Mouse (Mus musculus) midbrain, embryonic 14.5 days (tissue): ENCODE measurements around the gene Polh. TPM values are rescaled to one million over a fixed set of nuclear protein-coding genes. Genes with fewer than 3 reads are reported as not detected.

Source experiments
- ATAC-seq: fragments of 200-750 bp; cut with Nextera tagmentation; 2 replicates; pipeline ENCODE4 v1.8.0; 2017; ENCODE audit warnings: moderate number of reproducible peaks, moderate library complexity; ENCODE audit not compliant: low FRiP score, low TSS enrichment
- DNase-seq: peaks from one replicate; pipeline ENCODE4 v3.0.0-alpha.2; 2015
- H3K27ac ChIP-seq: fragments of 300-500 bp; sonication (generic); replicated peaks from 2 replicates; pipeline ENCODE4 v1.5.1; 2014; ENCODE audit warnings: mild to moderate bottlenecking, low read depth, low read length, moderate library complexity
- H3K27me3 ChIP-seq: fragments of 300-500 bp; sonication (generic); 2 replicates; pipeline ENCODE4 v1.6.1; 2014; ENCODE audit warnings: low read length, control low read depth, mixed read lengths; ENCODE audit not compliant: control insufficient read depth, insufficient read depth
- H3K36me3 ChIP-seq: fragments of 300-500 bp; sonication (generic); 2 replicates; pipeline ENCODE4 v1.6.1; 2014; ENCODE audit warnings: low read length, control low read depth; ENCODE audit not compliant: control insufficient read depth, insufficient read depth
- H3K4me1 ChIP-seq: fragments of 300-500 bp; sonication (generic); 2 replicates; pipeline ENCODE4 v1.6.1; 2014; ENCODE audit warnings: mild to moderate bottlenecking, antibody characterized with exemption, low read length, control low read depth; ENCODE audit not compliant: control insufficient read depth, insufficient read depth
- H3K4me2 ChIP-seq: fragments of 300-500 bp; sonication (generic); 2 replicates; pipeline ENCODE4 v1.6.1; 2014; ENCODE audit warnings: mild to moderate bottlenecking, low read length, moderate library complexity
- H3K4me3 ChIP-seq: fragments of 300-500 bp; sonication (generic); replicated peaks from 2 replicates; pipeline ENCODE4 v1.5.1; 2014; ENCODE audit warnings: low read depth, low read length
- H3K9ac ChIP-seq: fragments of 300-500 bp; sonication (generic); replicated peaks from 2 replicates; pipeline ENCODE4 v1.6.1; 2014; ENCODE audit warnings: mild to moderate bottlenecking, low read length, moderate library complexity
- H3K9me3 ChIP-seq: fragments of 300-500 bp; sonication (generic); 2 replicates; pipeline ENCODE4 v1.6.1; 2016; ENCODE audit warnings: low read length, control low read depth, mixed read lengths; ENCODE audit not compliant: control insufficient read depth
- WGBS: fragments of 180-500 bp; shearing (Covaris S2); extraction: QIAGEN DNeasy Blood & Tissue Kit; methylation state at CpG from one replicate; pipeline ENCODE4 v1.1.7; 2014; 5-methylcytosine and 5-hydroxymethylcytosine counted together
- polyA plus RNA-seq: library from polyadenylated mRNA; unstranded; fragments of >200 nt; fragmentation: Nextera tagmentation; extraction: Ambion mirVana; gene quantifications from 2 replicates; pipeline ENCODE4 v1.2.1, GENCODE M21; 2014

Polh gene
- polyA plus RNA-seq, 1 experiment from 2014 or later = 5.9 TPM

DNA sequence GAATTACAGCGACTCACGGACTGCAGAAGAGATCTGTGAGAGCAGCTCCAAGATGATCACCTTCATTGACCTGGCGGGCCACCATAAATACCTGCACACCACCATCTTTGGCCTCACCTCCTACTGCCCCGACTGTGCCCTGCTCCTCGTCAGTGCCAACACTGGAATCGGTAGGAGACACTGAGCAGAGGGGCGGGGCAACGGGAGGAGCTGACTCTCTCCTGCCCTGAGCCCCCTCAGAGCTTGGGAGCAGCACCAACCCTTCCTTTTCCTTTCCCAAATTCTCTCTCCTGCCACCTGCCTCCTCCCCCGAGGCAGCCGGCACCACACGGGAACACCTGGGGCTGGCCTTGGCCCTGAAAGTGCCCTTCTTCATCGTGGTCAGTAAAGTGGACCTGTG lies 37.0 kb downstream of the Polh start:
- peaks cover 62% of the 10 kb centered on the region for H3K36me3 ChIP-seq
- ATAC-seq = no peak

GRCm38 (mm10) chr17:46164791-46165190 lies 37.7 kb downstream of the Polh start:
- Histone ChIP-seq H3K4me2 (no peak overlapping the region), H3K4me3 (no peak overlapping the region), H3K27me3 (no peaks in the 10 kb centered on the region), H3K27ac (no peak overlapping the region), H3K9me3 (no peaks in the 10 kb centered on the region), H3K9ac (no peak overlapping the region), H3K36me3 (peaks cover 57% of the 10 kb centered on the region), H3K4me1 (peaks cover 14% of the 10 kb centered on the region)
- 92% methylated on average over 10 of the region's 10 CpGs for WGBS
- DNase-seq = no peak
- ATAC-seq = no peak

More for the DNA sequence above, 37.0 kb downstream of the Polh start:
- Histone ChIP-seq H3K4me2 (no peak overlapping the region), H3K9ac (no peak overlapping the region), H3K27me3 (no peaks in the 10 kb centered on the region), H3K4me3 (no peak overlapping the region), H3K4me1 (peaks cover 14% of the 10 kb centered on the region), H3K27ac (no peak overlapping the region), H3K9me3 (no peaks in the 10 kb centered on the region)
- no peak for DNase-seq
- WGBS = 91% methylated on average over 12 of the region's 12 CpGs

DNA sequence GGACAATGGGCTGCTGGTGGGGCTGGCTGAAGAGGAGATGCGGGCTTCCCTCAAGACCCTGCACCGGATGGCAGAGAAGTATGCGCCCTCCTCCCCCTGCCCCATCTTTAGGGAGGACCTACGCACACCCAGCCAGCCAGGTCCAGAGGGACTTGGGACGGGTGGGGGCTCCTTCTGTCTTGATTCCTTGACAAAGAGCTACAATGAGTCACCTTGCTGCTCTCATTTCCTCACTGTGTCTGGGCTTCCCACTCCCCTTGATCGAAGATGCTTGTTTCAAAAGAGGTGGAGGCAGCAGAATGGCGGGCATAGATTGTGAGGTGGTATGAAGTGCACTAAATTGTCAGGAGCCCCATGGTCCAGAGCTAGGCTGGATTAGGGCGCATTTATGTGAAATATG lies 38.1 kb downstream of the Polh start:
- H3K36me3 ChIP-seq = peaks cover 52% of the 10 kb centered on the region
- H3K27me3 ChIP-seq = no peaks in the 10 kb centered on the region

GRCm38 (mm10) chr17:46162951-46163421 lies 39.5 kb downstream of the Polh start:
- Histone ChIP-seq H3K36me3 (peaks cover 42% of the 10 kb centered on the region), H3K9me3 (no peaks in the 10 kb centered on the region), H3K4me3 (no peak overlapping the region), H3K27me3 (no peaks in the 10 kb centered on the region), H3K4me1 (peaks cover 14% of the 10 kb centered on the region), H3K27ac (no peak overlapping the region), H3K4me2 (no peak overlapping the region), H3K9ac (no peak overlapping the region)
- no peak for DNase-seq
- ATAC-seq = no peak
- 91% methylated on average over 9 of the region's 9 CpGs for WGBS

More for the DNA sequence above, 38.1 kb downstream of the Polh start:
- 95% methylated on average over 8 of the region's 8 CpGs for WGBS
- Histone ChIP-seq H3K9me3 (no peaks in the 10 kb centered on the region), H3K4me2 (no peak overlapping the region), H3K4me1 (peaks cover 14% of the 10 kb centered on the region), H3K9ac (no peak overlapping the region), H3K27ac (no peak overlapping the region), H3K4me3 (no peak overlapping the region)
- DNase-seq = no peak
- no peak for ATAC-seq

- Histone ChIP-seq H3K9me3 (no peaks in the 10 kb centered on the region), H3K36me3 (peaks cover 38% of the 10 kb centered on the region), H3K9ac (no peak overlapping the region), H3K4me3 (no peak overlapping the region), H3K27me3 (no peaks in the 10 kb centered on the region), H3K4me1 (peaks cover 14% of the 10 kb centered on the region), H3K27ac (no peak overlapping the region), H3K4me2 (peak overlapping the region; percentile 78)
- WGBS = 95% methylated on average over 7 of the region's 7 CpGs
- DNase-seq (no peak), ATAC-seq (no peak)
Observed at GRCm38 (mm10) chr17:46162551-46162950, 39.9 kb downstream of the Polh start.

- 53% methylated on average over 9 of the region's 9 CpGs for WGBS
- Histone ChIP-seq H3K27ac (peak overlapping the region; percentile 77), H3K9me3 (no peaks in the 10 kb centered on the region), H3K27me3 (no peaks in the 10 kb centered on the region), H3K4me3 (peak overlapping the region; percentile 79), H3K36me3 (peaks cover 30% of the 10 kb centered on the region), H3K4me1 (peaks cover 14% of the 10 kb centered on the region), H3K9ac (peak overlapping the region; percentile 86), H3K4me2 (peak overlapping the region; percentile 78)
- ATAC-seq (no peak), DNase-seq (no peak)
Observed at GRCm38 (mm10) chr17:46161710-46162109, 40.7 kb downstream of the Polh start.

DNA sequence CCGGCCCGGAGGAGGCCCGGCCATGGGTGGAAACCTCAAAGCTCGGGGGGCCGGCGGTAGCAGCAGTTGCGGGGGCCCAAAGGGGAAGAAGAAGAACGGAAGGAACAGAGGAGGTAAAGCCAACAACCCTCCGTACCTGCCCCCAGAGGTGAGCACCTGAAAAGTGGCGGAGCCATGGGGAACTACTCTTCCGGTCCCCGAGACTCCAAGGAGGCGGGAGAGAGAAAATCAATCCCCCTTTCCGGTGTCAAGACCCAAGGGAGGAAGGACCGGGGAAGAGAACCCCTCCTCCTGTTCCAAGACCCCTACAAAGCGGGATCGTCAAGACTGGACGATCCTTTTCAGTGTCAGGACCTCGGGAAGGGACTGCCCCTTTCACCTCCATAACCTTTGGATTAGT lies 41.3 kb downstream of the Polh start:
- under 1% methylated on average over 19 of the region's 19 CpGs for WGBS
- Histone ChIP-seq H3K27me3 (no peaks in the 10 kb centered on the region), H3K9ac (peak overlapping the region; percentile 86), H3K4me1 (peaks cover 14% of the 10 kb centered on the region), H3K4me3 (peak overlapping the region; percentile 79), H3K4me2 (peak overlapping the region; percentile 78), H3K27ac (peak overlapping the region; percentile 77), H3K9me3 (no peaks in the 10 kb centered on the region), H3K36me3 (peaks cover 24% of the 10 kb centered on the region)
- DNase-seq = peak; percentile 69
- peak; percentile 43; the same call in 1 of the 2 replicates for ATAC-seq

DNA sequence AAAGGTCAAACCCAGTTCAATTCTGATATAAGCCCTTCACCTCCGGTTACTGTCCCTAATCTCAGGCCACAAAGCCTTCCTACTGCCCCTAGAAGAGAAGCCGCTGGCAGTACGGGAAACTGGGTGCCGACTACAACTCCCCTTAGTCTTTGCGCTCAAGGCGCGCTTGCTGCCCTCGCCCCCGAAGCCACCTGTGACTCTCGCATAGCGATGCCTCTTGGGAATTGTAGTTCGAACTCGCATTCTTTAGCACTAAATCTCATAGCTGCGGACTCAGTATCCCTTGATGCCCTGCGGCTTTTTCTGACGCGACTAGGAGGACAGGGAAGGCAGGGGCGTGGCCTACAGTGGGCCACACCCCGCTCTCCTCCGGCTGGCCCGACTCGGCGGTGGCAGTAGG lies 41.8 kb downstream of the Polh start, which contains the start of gene Gtpbp2:
Gtpbp2 (plus strand) TSS at position 347 of the 400 bp plus-strand sequence.
- Histone ChIP-seq H3K4me2 (peak within 1 kb of the TSS; percentile 78), H3K27me3 (no peaks in the 10 kb centered on the region), H3K36me3 (peaks cover 19% of the 10 kb centered on the region), H3K27ac (peak within 1 kb of the TSS; percentile 77), H3K4me1 (peaks cover 14% of the 10 kb centered on the region), H3K9ac (peak within 1 kb of the TSS; percentile 86), H3K4me3 (peak within 1 kb of the TSS; percentile 79), H3K9me3 (no peaks in the 10 kb centered on the region)
- WGBS = under 1% methylated on average over 23 of the region's 23 CpGs
- ATAC-seq (peak; percentile 97), DNase-seq (peak; percentile 100)

DNA sequence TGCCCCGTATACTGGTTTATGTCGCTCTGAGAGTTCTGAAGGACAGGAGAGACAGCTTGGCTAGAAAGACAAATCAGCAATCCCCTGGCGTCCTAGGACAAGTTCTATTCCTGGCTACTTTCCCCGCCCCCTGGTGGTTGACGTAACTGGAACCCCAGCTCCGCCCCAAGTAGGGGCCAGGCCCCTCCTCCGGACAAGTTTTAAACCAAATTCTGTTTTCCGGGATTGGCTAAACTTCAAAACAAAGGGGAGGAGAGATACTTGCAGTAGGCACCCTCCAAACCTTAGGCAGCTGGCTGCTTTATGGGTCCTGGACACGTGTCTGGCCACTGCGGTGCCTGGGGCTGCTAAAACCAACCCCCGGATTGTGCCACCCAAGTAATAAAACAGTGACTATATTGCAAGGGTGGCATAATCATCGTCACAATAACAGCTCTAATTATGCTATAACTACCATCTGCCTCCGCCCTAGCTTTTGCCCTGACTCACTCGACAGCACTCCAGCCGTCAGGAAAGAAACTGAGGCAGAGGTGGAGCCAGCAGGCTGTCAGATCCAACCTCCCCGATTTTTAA lies 42.3 kb downstream of the Polh start:
- WGBS = under 1% methylated on average over 16 of the region's 16 CpGs
- Histone ChIP-seq H3K4me1 (peaks cover 14% of the 10 kb centered on the region), H3K27ac (peak overlapping the region; percentile 64; the same call in 1 of the 2 replicates), H3K4me3 (peak overlapping the region; percentile 79), H3K36me3 (peaks cover 14% of the 10 kb centered on the region), H3K4me2 (peak overlapping the region; percentile 78), H3K9me3 (no peaks in the 10 kb centered on the region), H3K27me3 (no peaks in the 10 kb centered on the region), H3K9ac (peak overlapping the region; percentile 43; the same call in 1 of the 2 replicates)
- ATAC-seq (peak; percentile 62), DNase-seq (peak; percentile 87)
